Mouse (Mus musculus): ENCODE measurements around the gene Relt.

DNA sequence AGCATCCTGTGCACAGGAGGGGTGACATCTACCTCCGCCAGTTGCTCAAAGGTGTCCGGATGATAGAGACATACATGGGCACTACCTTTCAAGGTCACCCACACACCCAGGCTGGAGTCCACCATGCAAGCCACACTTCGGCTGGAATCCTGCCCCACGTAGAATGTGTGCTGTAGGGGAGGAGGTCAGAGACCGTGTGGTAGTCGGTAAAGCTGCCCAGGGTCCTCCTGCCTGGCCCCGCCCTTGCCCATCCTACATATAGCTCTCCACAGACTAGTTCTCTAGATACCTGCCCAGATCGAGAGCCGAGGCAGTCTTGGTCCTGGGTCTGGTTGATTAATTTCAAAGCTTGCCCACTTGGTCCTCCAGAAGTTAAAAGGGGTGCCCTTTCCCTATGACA lies 13.5 kb upstream of the Relt start:
- TF ChIP-seq CTCF (IDR thresholded peaks at IDR 0.05; ENCODE audit: extremely low read depth, insufficient read depth, insufficient read length, insufficient replicate concordance) (no peak), POLR2A (IDR thresholded peaks at IDR 0.05; ENCODE audit: low read depth, low read length) (no peak)
